Mouse (Mus musculus) left cerebral cortex, adult 18-20 months (tissue): ENCODE measurements around the gene Drd2. TPM values are rescaled to one million over a fixed set of nuclear protein-coding genes. Genes with fewer than 3 reads are reported as not detected.

ENCODE experiments used
- DNase-seq, 2 experiments: peaks; one replicate each; pipeline ENCODE4 v3.0.0; 2021 to 2022; ENCODE audit warnings: low spot score in 2 of 2, mixed read lengths in 1 of 2
- long read RNA-seq, 2 experiments: library from polyadenylated mRNA; stranded (forward); transcript quantifications; one replicate each; pipeline ENCODE4 v2.0.0; 2021
- total RNA-seq, 2 experiments: library from RNA; stranded (reverse); gene quantifications; 2 replicates each; pipeline ENCODE4 v1.2.3; 2021

The Drd2 gene
- total RNA-seq = 10 to 100 TPM; 12.7 to 24.8 TPM
- long read RNA-seq, experiment 1, partial matches to known transcripts = 0 of 4 reads
- long read RNA-seq, experiment 1, other reads (novel, unspliced or antisense) = 0 of 4 reads
- long read RNA-seq, experiment 2, partial matches to known transcripts = 0 of 3 reads
- long read RNA-seq, experiment 2, other reads (novel, unspliced or antisense) = 1 of 3 reads

GRCm38 (mm10) chr9:49340136-49341043, at the start of gene Drd2:
Drd2 (plus strand) TSS chr9:49340627.
- peak in 1 of 2 experiments; percentile 14 for DNase-seq

- DNase-seq = no peak
These were observed 45.3 kb upstream of the Drd2 start for GRCm38 (mm10) chr9:49295101-49295500.

GRCm38 (mm10) chr9:49307576-49307975, 32.9 kb upstream of the Drd2 start:
- peak in 1 of 2 experiments; percentile 6 for DNase-seq

DNA sequence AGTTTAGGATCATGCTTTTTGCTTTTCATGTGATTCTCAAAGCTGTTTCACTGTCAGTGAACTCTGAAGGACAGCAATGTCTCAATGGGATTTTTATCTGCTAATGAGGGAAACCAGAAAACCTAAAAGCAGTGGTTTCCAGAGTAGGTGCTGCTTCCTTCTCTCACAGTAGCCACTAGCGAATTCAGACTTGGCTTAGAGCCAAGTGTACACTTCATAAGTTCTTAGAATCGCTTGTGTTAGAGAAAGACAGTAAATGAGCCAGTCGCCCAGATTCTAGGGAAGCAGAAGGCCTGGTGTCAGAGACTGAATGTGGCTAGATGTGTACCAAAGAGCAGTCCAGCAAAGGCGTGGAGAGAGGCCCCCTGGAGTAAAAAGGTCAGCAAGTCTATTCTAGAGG, 29.6 kb upstream of the Drd2 start:
- no peak for DNase-seq

DNA sequence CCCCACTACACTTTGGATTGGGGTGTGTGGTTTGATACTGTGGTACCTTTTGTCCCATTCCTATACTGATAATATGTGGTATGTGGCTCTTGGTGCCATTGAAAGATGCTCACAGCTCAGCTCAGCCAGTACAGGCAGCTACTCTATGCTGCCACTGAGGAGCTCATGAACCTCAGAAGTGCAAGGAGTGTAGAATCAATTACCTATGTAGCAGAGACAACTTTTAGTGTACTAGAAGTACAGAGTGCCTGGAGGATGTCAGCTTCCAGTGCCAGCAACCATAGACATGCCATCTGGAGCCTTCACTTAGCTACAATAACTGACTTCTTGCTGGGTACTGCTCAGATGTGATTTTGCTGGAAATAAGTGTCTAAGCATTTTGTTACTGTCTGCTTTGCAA, 21.8 kb upstream of the Drd2 start:
- DNase-seq = no peak

- DNase-seq = no peak
These were observed 578 bp downstream of the Drd2 start for GRCm38 (mm10) chr9:49341044-49341365.

- no peak for DNase-seq
These were observed 25.3 kb downstream of the Drd2 start for GRCm38 (mm10) chr9:49365763-49366162.

- DNase-seq = no peak
These were observed 33.5 kb downstream of the Drd2 start for GRCm38 (mm10) chr9:49373946-49374345.

DNA sequence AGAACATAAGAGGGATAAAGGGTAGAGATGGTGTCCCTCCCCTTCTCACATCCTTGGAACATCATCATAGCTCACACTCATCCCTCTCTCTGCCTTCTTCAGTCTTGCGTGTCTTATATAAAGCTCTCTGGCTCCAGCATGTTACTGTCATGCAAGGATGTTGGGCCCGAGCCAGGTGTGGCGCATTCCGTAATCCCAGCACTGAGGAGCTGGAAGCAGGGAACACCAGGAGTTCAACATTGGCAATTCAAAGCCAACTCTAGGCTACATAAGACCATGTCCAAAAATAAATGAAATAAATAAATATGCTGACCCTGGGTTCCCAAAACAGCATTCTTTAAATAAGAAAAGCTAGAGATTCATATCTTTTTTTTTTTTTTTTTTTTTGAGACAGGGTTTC, 39.5 kb downstream of the Drd2 start:
- no peak for DNase-seq

- DNase-seq = no peak
These were observed 43.6 kb downstream of the Drd2 start for GRCm38 (mm10) chr9:49384041-49384440.

DNA sequence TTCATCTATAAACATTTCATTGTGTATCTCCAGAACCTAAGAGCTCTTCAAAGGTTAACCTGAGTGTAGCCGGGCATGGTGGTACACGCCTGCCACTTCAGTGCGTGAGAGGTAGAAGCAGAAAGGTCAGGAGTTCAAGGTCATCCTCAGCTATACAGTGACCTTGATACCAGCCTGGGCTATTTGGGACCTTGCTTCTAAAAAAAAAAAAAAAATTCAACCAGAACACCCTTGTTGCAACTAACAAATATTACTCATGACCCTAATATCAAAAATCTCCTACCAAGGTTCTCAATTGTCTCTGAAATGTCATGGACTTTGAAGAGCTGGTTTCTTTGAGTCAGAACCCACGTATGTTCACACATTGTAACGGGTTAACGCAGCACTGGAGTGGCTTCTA, 44.4 kb downstream of the Drd2 start:
- DNase-seq = no peak

- DNase-seq = no peak
These were observed 44.9 kb downstream of the Drd2 start for GRCm38 (mm10) chr9:49385301-49385700.

- no peak for DNase-seq
These were observed 45.7 kb downstream of the Drd2 start for GRCm38 (mm10) chr9:49386119-49386518.

GRCm38 (mm10) chr9:49392242-49392641, 51.8 kb downstream of the Drd2 start:
- no peak for DNase-seq

DNA sequence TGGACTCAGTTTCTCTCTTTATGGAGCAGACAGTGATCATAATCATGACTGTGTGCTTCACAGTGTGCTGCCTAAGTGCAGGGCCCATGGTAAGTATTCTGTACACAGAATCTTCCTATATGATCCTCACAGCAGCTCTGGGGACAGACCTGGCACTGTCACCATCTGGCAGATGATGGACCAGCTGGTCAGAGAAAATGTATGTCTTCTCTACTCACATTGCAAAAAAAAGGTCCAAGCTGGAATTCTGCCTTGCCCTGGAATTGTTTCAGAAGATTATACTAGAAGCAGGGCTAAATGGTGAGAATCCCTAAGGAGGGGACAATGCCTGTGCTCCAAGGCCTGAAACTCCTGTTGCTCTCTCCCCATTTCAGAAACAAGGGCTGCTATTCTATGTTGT, 55.6 kb downstream of the Drd2 start:
- DNase-seq = peak in 1 of 2 experiments; percentile 43

- no peak for DNase-seq
These were observed 63.3 kb downstream of the Drd2 start for GRCm38 (mm10) chr9:49403711-49404110.

DNA sequence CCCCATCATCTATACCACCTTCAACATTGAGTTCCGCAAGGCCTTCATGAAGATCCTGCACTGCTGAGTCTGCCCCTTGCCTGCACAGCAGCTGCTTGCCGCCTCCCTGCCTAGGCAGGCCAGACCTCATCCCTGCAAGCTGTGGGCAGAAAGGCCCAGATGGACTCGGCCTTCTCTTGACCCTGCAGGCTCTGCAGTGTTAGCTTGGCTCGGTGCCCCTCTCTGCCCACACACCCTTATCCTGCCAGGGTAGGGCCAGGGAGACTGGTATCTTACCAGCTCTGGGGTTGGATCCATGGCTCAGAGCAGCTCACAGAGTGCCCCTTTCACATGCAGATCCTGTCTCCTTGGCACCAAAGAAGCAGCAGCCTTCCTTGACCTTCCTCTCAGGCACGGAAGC, 66.6 kb downstream of the Drd2 start:
- no peak for DNase-seq

DNA sequence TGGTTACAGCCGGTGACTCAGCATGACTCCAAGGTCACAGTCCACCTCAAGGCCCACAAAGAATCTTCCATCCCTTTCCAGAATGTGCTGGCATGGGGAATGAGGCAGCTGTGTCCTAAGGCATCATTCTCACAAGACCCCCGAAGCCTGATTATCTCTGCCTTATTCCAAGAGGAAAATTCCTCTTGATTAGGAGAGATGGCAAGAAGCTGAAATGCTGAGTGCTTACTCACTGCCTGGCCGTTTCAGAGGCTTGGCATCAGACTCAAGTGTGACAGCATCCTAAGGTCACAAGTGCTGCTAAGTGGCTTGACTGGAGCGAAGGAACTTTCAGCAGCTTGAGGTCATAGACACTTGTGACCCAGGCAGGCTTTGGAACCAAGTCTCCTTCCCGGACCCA, 70.2 kb downstream of the Drd2 start:
- no peak for DNase-seq

GRCm38 (mm10) chr9:49423866-49424265, 83.4 kb downstream of the Drd2 start:
- no peak for DNase-seq

DNA sequence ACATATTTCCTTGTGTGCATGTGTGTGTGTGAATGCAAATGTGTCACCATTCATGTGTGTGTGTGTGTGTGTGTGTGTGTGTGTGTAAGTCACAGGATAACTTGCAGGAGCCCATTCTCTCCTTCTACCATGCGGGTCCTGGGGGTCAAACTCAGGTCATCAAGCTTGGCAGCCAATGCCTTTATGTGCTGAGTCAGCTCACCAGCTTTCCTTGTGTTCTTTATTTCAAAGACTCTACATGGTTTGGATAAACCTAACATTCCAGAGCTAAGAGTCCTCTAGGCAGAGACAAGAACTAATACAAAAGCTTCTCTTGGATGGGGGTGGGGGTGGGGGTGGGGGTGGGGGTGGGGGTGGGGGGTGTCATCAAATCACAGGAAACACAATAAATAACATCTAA, 85.2 kb downstream of the Drd2 start:
- DNase-seq = no peak

- DNase-seq = no peak
These were observed 86.5 kb downstream of the Drd2 start, which contains the start of gene Ankk1 for GRCm38 (mm10) chr9:49426921-49427320. Ankk1 (minus strand) TSS chr9:49427021.

DNA sequence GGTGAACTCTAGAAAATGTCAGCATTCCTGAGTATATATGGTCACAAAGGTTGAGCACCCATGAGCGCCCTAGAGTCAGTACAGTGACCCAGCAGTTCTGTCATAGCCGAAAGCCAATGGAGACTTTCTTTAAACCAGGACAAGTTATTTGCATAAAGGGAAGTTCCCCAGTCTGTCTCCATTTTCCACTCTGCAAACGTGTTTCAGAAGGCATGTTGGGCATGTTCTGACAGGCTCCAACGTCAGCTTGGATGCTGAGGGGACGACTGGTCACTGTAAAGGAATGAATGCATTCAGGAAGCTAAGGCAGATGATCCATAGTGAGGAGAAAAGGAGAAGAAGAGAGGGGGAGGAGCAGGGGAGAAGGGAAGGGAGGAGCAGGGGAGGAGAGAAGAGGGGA, 87.1 kb downstream of the Drd2 start:
- DNase-seq = no peak

GRCm38 (mm10) chr9:49442621-49443020, 102.2 kb downstream of the Drd2 start:
- no peak for DNase-seq
